Mouse (Mus musculus) erythroblast, embryonic 14.5 days (primary cell): ENCODE measurements at regions not wholly inside any gene's neighbourhood (a gene's known extent, or its start where the extent isn't known, plus 50 kb on each side); places are given as distances from the start of the nearest gene placed in this dataset.

ENCODE experiments used
- H3K27me3 ChIP-seq: 2 replicates; pipeline ENCODE4 v1.6.1; 2012; ENCODE audit warnings: inconsistent platforms; ENCODE audit not compliant: control insufficient read depth
- H3K36me3 ChIP-seq: 2 replicates; pipeline ENCODE4 v1.6.1; 2012; ENCODE audit warnings: mild to moderate bottlenecking, inconsistent platforms; ENCODE audit not compliant: control insufficient read depth
- H3K4me1 ChIP-seq: 2 replicates; pipeline ENCODE4 v1.6.1; 2012; ENCODE audit warnings: inconsistent platforms; ENCODE audit not compliant: control insufficient read depth
- H3K4me3 ChIP-seq: replicated peaks from 2 replicates; pipeline ENCODE3; 2012; ENCODE audit warnings: moderate library complexity, mild to moderate bottlenecking, inconsistent platforms
- H3K9me3 ChIP-seq: 2 replicates; pipeline ENCODE4 v1.6.1; 2012; ENCODE audit warnings: low read length, inconsistent platforms, mixed read lengths; ENCODE audit not compliant: control insufficient read depth
- GATA1 ChIP-seq: IDR thresholded peaks from 2 replicates; pipeline ENCODE4 v1.6.1; 2012; ENCODE audit warnings: low read length, inconsistent platforms, mixed read lengths
- TAL1 ChIP-seq: IDR thresholded peaks from 3 replicates; pipeline ENCODE4 v1.6.1; 2012; ENCODE audit warnings: low read length, inconsistent platforms, mixed read lengths

DNA sequence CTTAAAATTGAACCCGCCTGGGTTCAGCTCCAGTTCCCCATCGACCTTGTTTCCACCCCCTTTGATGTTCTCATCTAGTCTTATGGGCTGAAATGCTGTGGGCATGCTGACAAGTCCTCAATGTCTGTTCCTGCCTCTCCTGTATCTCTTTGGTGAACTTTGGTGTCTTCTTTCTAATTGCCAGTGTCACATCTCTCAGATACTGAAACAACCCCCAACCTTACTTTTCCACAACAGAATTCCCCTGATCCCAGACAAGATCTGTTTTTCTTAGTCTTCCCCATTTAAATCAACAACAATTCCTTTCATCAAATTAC is 303.5 kb downstream of the Plpp3 start:
- Histone ChIP-seq H3K27me3 (no peaks in the 10 kb centered on the region), H3K36me3 (no peaks in the 10 kb centered on the region), H3K4me3 (no peak overlapping the region), H3K4me1 (no peaks in the 10 kb centered on the region), H3K9me3 (peaks cover 4% of the 10 kb centered on the region; the same call in 1 of the 2 replicates)
- TF ChIP-seq GATA1 (no peak), TAL1 (no peak)

DNA sequence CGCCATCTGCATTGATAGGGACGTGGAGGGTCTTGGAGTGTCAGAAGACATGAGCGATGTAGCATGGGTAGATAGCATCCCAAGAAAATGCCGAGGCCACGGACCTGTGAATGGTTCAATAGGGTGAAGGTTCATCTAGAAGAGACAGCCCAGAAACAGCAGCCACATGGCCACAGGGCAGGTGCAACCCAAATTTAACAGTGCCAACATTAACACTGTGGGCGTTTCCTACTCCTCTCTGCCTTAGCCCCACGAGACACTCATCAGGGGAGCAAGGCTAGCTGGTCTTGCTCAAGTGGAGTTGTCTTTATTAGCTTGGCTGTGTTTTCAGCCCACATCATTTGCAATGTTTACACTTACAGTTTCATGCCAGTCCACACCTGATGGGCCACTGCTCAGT is 310.7 kb downstream of the Plpp3 start:
- no peak for TF ChIP-seq GATA1
- no peak for TF ChIP-seq TAL1
- no peaks in the 10 kb centered on the region for H3K4me1 ChIP-seq
- peaks cover 6% of the 10 kb centered on the region for H3K9me3 ChIP-seq
- H3K36me3 ChIP-seq: no peaks in the 10 kb centered on the region
- no peaks in the 10 kb centered on the region for H3K27me3 ChIP-seq
- H3K4me3 ChIP-seq: no peak overlapping the region

DNA sequence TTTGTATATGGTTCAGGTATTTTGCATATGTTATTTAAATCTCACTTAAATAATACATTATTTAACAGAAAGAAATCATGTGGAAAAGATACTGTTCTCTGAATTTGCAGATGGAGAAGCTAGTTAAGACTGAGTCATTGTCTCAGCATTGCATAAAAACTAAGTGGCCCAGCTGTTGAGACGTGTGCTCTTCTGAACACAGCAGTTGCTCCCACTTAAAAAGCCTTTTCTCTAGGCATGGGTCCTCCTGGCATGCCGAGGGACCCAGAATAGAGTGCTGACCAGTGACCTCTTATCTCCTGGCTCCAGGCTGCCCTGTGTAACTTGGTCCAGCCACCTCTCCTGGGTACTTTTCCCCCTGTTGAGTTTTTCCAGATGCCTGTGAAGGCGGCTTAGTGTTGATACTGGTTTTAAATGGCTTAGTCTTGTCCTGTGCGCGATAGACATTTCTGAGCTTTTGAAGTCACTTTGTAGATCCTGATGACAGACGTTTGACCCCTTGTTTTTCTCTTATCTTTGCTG is 312.2 kb downstream of the Plpp3 start:
- TF ChIP-seq TAL1 (no peak), GATA1 (no peak)
- Histone ChIP-seq H3K36me3 (no peaks in the 10 kb centered on the region), H3K4me3 (no peak overlapping the region), H3K27me3 (no peaks in the 10 kb centered on the region), H3K4me1 (no peaks in the 10 kb centered on the region), H3K9me3 (peaks cover 6% of the 10 kb centered on the region)

DNA sequence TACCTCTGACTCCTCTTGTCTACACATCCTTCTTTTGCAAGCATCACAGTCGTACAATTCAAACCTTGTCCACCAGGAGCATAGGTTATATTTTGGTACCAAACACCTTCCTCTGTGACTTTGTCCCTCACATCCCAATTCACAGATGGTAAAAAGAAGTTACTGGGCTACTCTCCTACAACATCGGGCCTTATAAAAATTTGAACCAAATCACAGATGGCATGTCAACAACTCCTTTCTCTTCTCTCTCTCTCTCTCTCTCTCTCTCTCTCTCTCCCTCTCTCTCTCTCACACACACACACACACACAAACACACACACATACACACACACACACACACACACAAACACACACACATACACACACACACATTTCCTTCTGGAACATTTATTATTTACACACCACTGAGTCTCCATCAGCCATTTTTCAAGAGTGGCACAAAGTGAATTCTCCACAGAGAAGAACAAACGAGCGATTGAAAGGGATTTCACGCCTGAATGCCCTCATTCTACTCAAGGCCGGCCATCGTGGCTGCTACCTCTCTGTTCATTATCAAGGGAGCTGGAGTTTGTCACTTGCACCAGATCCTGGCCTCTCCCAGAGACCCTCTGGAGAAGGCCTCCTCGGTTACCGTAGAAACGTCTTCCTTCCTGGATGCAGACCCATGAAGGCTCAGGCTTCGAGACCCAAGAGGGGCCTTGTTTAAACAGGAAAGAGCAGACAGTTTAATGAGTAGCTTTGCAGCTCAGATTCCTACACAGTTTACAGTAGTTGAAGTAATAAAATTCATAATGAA is 314.7 kb upstream of the Gm12728 start:
- H3K36me3 ChIP-seq: no peaks in the 10 kb centered on the region
- no peaks in the 10 kb centered on the region for H3K27me3 ChIP-seq
- TF ChIP-seq TAL1: no peak
- no peak for TF ChIP-seq GATA1
- no peaks in the 10 kb centered on the region for H3K9me3 ChIP-seq
- no peak overlapping the region for H3K4me3 ChIP-seq
- no peaks in the 10 kb centered on the region for H3K4me1 ChIP-seq

DNA sequence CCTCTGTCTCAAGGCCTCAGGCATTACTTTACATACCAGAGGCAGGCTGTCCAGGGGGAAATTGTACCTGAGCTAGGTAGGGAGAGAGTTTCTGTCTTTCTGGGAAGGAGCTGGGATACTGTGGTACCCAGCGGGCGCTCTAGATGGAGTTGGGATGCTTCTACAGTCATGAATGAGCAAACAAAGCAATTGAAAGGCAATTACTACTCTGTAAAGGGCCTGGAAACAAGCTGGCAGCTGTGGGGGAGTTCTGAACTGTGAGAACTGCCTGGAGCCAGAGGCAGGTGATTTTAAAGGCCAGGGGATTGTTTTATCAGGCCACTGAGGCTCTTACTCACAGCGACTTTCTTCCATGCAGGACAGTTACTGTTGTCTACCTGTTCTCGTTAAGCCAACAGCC is 313.3 kb upstream of the Gm12728 start:
- no peaks in the 10 kb centered on the region for H3K27me3 ChIP-seq
- TF ChIP-seq GATA1 (no peak), TAL1 (no peak)
- no peaks in the 10 kb centered on the region for H3K9me3 ChIP-seq
- no peaks in the 10 kb centered on the region for H3K4me1 ChIP-seq
- H3K4me3 ChIP-seq: no peak overlapping the region
- H3K36me3 ChIP-seq: no peaks in the 10 kb centered on the region

DNA sequence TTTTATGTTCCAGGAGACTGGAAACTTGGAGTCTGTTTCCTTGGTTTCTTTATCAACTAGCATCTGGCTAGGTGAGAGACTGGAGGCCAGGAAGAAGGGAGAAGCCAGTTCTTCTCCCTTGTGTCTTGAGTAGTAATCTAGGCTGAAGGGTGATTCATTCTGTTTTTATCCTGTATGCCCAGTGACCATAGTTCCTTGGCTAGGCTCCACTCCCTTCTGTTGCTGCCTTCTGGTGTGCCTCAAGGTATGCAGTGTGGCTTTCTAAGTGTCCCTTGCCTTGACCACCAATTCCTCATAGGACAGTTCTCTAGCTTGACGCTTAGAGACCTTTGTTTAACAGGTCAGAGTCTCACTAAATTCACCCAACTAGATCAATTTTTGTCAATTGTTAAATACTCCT is 303.3 kb upstream of the Gm12728 start:
- Histone ChIP-seq H3K9me3 (no peaks in the 10 kb centered on the region), H3K4me3 (no peak overlapping the region), H3K4me1 (no peaks in the 10 kb centered on the region), H3K27me3 (no peaks in the 10 kb centered on the region), H3K36me3 (no peaks in the 10 kb centered on the region)
- TF ChIP-seq GATA1: no peak
- TF ChIP-seq TAL1: no peak

- no peaks in the 10 kb centered on the region for H3K36me3 ChIP-seq
- H3K27me3 ChIP-seq: no peaks in the 10 kb centered on the region
- H3K4me1 ChIP-seq: no peaks in the 10 kb centered on the region
- no peaks in the 10 kb centered on the region for H3K9me3 ChIP-seq
- TF ChIP-seq TAL1 (no peak), GATA1 (no peak)
- H3K4me3 ChIP-seq: no peak overlapping the region
These were observed 293.5 kb upstream of the Gm12728 start for GRCm38 (mm10) chr4:105496176-105496575.

GRCm38 (mm10) chr4:105506190-105506589 is 283.5 kb upstream of the Gm12728 start:
- Histone ChIP-seq H3K36me3 (no peaks in the 10 kb centered on the region), H3K27me3 (no peaks in the 10 kb centered on the region), H3K4me1 (no peaks in the 10 kb centered on the region), H3K9me3 (no peaks in the 10 kb centered on the region; the same call in 1 of the 2 replicates), H3K4me3 (no peak overlapping the region)
- no peak for TF ChIP-seq GATA1
- no peak for TF ChIP-seq TAL1

- Histone ChIP-seq H3K9me3 (no peaks in the 10 kb centered on the region; the same call in 1 of the 2 replicates), H3K36me3 (no peaks in the 10 kb centered on the region), H3K4me1 (no peaks in the 10 kb centered on the region), H3K27me3 (no peaks in the 10 kb centered on the region), H3K4me3 (no peak overlapping the region)
- TF ChIP-seq GATA1: no peak
- no peak for TF ChIP-seq TAL1
These were observed 282.4 kb upstream of the Gm12728 start for GRCm38 (mm10) chr4:105507221-105507620.

DNA sequence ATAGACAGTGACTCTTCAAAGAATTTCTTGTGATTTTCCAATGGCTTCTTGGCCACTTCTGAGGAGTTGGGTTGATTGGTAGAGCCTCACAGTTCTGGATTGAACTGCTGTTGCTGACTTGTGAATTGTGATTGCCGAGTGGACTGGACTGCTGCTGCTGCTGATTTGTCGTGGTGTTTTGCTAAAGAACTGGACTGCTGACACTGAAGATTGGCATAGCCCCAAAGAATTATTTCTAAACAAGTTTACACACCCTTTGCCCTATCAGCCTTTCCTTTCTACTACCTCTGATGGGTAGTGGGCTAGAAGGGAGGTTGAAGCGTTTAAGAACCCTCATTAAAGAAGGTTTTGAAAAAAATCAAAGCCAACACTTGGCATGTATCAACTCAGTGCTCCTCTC is 280.6 kb upstream of the Gm12728 start:
- Histone ChIP-seq H3K9me3 (peaks cover 2% of the 10 kb centered on the region; the same call in 1 of the 2 replicates), H3K36me3 (no peaks in the 10 kb centered on the region), H3K27me3 (no peaks in the 10 kb centered on the region), H3K4me1 (no peaks in the 10 kb centered on the region), H3K4me3 (no peak overlapping the region)
- TF ChIP-seq TAL1 (no peak), GATA1 (no peak)
